Mouse (Mus musculus) kidney, postnatal 36 days (tissue): ENCODE measurements around the gene Hist2h2aa2.
"Not testable (repeated sequence)": the region's sequence is repeated elsewhere in the genome, so short reads cannot be mapped to it uniquely, and the experiment has no call there.

Experiments
- DNase-seq, 2 experiments: peaks; one replicate each; pipeline ENCODE4 v3.0.0; 2021 to 2022; ENCODE audit warnings: mixed read lengths in 2 of 2

Gene Hist2h2aa2

DNA sequence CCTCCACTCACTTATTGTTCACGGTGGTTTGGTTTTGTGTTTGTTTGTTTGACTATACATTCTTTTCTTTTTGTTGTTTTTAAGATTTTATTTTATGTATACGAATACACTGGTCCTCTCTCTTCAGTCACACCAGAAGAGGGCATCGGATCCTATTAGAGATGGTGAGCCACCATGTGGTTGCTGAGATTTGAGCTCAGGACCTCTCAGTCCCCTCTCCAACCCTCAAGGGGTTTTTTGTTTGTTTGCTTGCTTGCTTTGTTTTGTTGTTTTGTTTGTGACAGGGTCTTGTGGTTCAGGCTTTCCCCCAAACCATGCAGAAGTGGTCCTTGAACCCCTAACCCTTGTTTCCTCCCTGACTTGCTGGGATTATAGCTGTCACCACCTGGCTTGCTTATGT lies 21.5 kb upstream of the Hist2h2aa2 start:
- no peak for DNase-seq

- no peak for DNase-seq
Observed at GRCm38 (mm10) chr3:96260220-96260619, 20.1 kb upstream of the Hist2h2aa2 start.

GRCm38 (mm10) chr3:96257190-96257589 lies 17.1 kb upstream of the Hist2h2aa2 start:
- DNase-seq: no peak

DNA sequence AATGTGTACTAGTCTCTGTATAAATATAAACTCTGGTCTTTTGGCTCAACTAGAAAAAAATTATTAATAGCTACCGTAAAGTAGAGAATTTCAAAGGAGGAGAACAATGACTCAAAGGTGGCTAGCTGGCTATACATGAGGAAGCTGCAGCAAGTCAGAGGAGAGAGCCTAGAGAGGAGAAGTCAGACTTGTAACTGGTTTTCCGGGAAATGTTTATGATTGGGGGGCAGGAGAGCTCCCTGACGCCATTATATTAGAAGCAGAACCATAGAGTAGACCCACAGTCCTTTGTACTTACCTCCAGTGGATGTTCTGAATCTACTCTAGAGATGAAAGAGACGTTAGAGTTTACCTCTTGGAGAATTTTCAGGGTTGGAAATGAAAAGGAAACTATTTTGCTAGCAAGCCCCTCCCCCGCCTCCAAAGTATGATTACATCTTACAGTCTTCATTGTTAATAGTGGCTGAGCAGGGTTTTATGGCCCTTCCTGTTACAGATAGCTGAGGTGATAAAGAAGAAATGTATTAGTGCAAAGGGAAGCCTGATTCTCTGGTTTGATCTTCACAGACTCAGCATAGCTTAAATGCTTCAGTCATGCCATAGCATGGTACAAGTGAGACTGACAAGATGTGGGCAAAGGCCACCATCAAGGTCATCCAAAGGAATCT lies 16.0 kb upstream of the Hist2h2aa2 start:
- DNase-seq: no peak

DNA sequence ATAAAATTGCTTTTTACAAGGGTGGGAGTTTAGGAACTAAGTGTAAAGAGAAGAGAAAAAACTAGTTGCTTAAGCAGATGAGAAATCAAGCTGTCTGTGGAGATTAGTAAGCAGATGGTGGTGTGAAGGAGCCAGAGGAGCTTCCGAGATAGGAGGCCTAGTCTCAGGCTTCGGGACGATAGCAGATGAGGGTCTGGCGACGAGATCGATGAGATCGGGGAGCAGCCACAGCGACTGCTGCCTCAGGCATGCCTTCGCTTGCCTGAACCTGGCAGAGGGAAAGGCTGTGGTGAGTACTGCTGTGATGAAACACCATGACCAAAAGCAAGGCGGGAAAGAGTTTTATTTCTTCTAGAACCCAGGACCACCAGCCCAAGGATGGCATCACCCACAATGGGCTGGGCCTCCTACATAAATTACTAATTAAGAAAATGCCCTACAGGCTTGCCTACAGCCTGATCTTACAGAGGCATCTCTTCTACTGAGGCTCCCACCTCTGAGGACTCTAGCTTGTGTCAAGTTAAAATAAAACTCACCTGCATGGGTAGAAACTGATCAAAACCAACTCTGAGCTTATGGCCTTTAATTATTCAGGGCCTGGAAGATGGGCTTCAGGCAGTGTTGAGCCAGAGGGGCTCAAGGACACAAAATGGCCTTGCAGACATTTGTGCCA lies 14.7 kb upstream of the Hist2h2aa2 start:
- DNase-seq: no peak

DNA sequence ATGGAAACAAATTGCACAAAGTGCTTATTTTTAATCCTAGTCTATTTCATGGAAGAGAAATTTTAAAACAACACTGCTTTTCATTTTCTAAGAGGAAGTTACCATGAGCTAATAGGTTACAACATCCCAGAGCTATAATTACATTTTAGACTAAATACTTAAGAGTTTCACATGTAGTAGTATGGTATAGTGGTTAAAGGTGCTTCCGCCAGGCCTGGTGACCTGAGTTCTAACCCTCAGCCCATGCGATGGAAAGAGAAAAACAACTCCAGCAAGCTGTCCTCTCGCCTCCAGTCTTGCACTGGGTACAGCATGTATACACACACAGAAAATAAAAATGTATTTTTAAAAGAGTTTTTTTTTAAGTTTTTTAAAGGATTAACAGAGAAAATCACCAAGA lies 11.7 kb upstream of the Hist2h2aa2 start:
- DNase-seq: no peak

DNA sequence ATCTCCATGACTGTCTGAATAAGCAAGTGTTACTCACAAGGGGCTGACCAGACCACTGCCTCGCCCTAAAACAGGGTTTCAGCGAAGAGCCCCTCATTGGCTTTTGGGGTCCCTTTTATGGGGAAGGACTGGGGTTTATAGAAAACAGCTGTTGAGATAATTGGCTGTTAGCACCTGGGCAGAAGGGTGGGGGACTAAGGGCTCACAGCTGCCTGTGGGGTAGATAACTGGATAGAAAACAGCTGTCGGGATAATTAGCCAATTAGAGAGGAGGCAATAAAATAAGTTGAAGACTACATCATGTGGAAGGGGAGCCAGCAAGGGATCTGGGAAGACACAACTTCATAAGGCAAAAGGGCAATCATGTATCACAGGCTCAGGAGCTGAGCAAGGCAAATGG lies 10.8 kb upstream of the Hist2h2aa2 start:
- no peak for DNase-seq

GRCm38 (mm10) chr3:96249034-96249345 lies 8.9 kb upstream of the Hist2h2aa2 start:
- DNase-seq: no peak

- DNase-seq: no peak
Observed at GRCm38 (mm10) chr3:96248141-96249033, 8.3 kb upstream of the Hist2h2aa2 start.

- no peak for DNase-seq
Observed at GRCm38 (mm10) chr3:96247356-96248140, 7.5 kb upstream of the Hist2h2aa2 start.

DNA sequence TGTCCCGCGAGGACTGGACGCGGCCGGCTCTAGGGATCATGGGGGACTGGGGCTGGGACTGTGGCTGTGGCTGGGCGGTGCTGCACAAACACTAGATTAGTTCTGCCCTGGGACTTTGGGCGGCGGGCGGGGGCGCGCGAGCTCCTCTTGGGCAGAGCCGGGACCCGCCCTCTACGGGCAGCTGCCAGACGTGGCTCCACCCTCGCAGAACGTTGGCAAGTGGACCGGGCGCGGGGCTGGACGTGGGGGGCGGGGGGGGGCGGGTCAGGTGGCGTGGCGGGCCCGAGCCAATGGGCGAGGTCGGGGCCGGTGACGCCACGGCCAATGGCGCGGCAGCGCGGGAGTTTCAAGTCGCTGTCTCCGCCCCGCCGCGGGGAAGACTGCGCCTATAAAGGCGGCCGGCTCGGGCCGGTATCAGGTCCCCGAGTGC lies 6.4 kb upstream of the Hist2h2aa2 start, which contains the start of gene Hist2h3c1:
Gene Hist2h3c1 (plus strand): TSS at position 259 of the 430 bp plus-strand sequence.
- not testable (repeated sequence) for DNase-seq

DNA sequence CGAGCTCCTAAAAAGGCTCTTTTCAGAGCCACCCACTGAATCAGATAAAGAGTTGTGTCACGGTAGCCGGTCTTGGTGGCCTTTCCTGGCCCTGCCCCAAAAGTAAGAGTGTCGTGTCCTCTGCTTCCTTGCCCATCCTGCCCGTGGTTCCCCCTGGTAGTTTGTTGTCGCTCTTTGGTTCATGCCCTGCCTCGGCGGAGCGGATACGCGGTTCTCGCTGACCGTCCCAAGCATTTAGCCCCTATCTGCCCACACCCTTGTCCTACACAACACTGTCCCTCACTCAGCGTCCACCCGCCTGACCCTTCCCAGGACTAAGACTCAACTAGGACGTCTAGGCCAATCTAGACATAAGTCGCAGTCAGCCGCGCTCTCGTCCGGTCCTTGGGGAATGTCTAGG lies 5.9 kb upstream of the Hist2h2aa2 start:
- DNase-seq: not testable (repeated sequence)

GRCm38 (mm10) chr3:96245003-96245886 lies 5.2 kb upstream of the Hist2h2aa2 start, which contains the start of gene Hist2h2aa1:
Hist2h2aa1 (plus strand) TSS chr3:96245497.
- DNase-seq: peak; percentile 86

DNA sequence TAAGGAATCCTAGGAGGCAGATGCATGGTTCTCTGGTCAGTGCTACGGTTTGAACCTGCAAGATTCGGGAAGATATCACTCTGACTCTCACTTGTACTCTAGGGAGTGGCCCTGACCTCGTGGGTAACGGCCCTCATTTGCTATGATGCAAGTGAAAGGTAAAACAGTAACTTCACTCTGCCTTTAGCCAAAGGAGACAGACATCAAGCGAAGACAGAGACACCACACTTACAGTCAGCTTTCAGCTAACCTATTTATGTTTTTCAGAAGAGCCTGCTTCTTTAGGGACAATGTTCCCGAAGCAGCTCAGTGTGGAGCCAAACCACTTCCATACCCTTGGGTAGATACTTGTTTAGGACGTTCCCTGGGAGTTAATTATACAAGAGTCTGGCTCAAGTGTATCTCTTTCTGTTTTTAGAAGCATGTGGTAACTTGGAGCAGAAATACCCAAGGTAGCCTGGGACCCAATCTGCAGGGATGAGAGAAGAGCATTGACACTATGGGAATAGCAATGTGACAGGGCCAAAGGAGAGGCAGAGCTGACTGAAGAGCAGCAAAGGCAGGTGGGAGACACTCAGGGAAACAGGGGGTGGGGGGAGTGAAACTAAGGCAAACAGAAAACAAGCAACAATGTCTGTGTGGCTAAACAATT lies 4.0 kb upstream of the Hist2h2aa2 start:
- DNase-seq: peak; percentile 40 to 50

DNA sequence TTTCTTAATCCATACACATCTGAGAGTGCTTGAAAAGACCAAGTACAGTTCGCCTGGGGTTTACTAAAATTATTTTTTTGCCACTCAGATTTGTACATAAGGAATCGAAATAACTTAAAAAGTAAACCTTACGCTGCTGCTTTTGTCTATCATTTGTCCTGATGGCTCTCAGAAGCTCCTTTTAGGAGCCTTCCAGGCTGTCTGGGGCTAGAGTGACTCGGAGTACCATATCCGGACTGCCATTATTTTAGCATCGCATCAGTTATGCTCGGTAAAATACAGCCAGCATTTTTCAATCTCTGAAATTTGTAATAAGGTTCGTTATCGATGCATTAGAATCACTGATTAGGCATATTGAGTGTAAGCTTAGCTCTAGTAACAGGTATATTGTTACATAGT lies 722 bp upstream of the Hist2h2aa2 start:
- DNase-seq: no peak

GRCm38 (mm10) chr3:96238954-96239793 lies 902 bp downstream of the Hist2h2aa2 start, which contains the start of gene Hist2h3c2:
Hist2h3c2 (minus strand) TSS chr3:96239127.
- peak in 1 of 2 experiments; percentile 24 for DNase-seq

DNA sequence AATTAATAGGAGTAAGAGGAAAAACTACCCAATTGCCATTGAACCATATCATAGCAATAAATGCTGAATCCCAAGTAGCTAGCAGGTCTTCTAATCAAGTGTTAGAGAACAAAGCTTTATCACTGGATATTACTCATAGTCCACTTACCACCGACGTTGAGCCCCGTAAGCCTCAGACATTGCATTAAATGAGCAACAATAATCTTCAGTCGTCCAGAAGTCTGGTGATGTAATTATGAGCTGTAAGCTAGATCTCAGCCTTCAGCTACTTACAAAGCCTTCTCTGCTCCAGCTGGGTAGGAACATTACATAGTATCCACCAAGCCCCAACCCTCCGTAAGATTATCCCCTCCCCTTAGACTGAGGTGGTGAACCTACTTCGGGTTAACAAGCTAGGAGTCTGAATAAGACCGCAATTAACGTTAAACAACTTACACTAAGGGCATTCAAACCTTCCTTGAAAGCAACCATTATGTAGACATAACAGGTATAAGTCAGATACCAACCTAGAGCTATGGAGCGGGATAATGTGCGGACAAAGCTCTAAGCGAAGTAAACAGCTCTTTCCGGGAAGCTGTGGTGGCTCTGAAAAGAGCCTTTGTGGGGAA lies 2.1 kb downstream of the Hist2h2aa2 start:
- DNase-seq: no peak

- DNase-seq: no peak
Observed at GRCm38 (mm10) chr3:96237335-96237903, 2.7 kb downstream of the Hist2h2aa2 start.

DNA sequence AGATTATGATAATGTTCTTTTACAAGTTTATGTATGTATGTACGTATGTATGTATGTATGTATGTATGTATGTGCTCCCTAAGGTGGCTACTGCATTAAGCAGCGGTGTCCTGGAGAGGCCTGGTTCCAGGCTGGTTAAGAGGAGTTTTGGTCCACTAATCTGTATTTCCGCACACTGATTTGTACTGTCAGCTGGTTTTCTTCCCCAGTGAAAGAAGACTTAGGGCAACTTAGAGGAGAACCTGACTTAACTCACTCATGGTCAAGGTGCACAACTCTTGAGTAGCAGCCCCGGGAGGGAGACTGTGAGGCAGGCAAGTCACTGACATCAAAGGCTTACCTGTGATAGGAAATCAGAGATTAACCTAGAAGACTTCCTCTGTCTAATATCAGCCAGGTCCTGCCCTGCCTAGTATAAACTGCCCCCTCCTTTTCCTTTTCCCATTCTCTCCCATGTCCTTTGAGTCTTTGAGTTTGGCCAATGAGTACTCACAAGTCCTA lies 3.2 kb downstream of the Hist2h2aa2 start:
- DNase-seq: no peak
